Mouse (Mus musculus) macrophage (primary cell): Measurements from ENCODE around the gene Cdc14a. TPM values are rescaled to one million over a fixed set of nuclear protein-coding genes. Genes with fewer than 3 reads are reported as not detected.
"Not testable (repeated sequence)": the region's sequence is repeated elsewhere in the genome, so short reads cannot be mapped to it uniquely, and the experiment has no call there.

ENCODE experiments used
- H3K27ac ChIP-seq: fragments of 350-480 bp; formaldehyde crosslinking; 2 replicates; pipeline ENCODE4 v1.9.0; 2021
- H3K36me3 ChIP-seq: fragments of 350-480 bp; formaldehyde crosslinking; 2 replicates; pipeline ENCODE4 v1.9.0; 2021; ENCODE audit errors: inconsistent target
- H3K4me3 ChIP-seq: fragments of 350-480 bp; formaldehyde crosslinking; 2 replicates; pipeline ENCODE4 v1.9.0; 2021; ENCODE audit errors: inconsistent target
- H3K79me2 ChIP-seq: fragments of 350-480 bp; formaldehyde crosslinking; 2 replicates; pipeline ENCODE4 v1.9.0; 2021; ENCODE audit errors: inconsistent target
- WGBS: methylation state at CpG from one replicate; pipeline ENCODE4 v1.1.7; 2026; ENCODE audit warnings: inconsistent platforms; ENCODE audit not compliant: missing documents; 5-methylcytosine and 5-hydroxymethylcytosine counted together
- polyA plus RNA-seq: library from polyadenylated mRNA; stranded (reverse); fragments of 250-400 nt; gene quantifications from 3 replicates; pipeline ENCODE4 v1.2.4, GENCODE M21; 2018; ENCODE audit warnings: inconsistent platforms

Cdc14a gene
- polyA plus RNA-seq, 1 experiment from 2014 or later, result 2.0 TPM

DNA sequence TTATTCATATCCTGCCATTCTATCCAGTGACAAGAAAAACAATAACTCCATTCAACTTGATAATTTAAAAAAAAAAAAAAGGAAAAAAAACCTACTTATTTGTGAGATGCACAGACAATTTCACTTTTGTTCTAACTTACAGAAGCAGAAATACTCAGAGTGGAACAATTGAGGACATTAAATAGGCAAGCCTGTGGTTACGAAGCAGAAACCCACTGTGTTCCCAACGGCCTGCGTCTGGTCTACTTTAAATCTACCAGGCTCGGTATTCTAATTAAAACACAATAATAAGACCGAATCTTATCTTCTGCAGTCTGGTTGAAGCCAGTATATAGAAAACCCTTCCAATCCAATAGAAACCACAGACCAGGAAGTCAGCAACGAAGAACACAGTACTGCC lies 50.6 kb downstream of the Cdc14a start:
- 84% methylated on average over 6 of the region's 6 CpGs for WGBS
- H3K79me2 ChIP-seq, result no peaks in the 10 kb centered on the region
- no peaks in the 10 kb centered on the region for H3K36me3 ChIP-seq
- no peak overlapping the region for H3K27ac ChIP-seq
- no peak overlapping the region for H3K4me3 ChIP-seq

DNA sequence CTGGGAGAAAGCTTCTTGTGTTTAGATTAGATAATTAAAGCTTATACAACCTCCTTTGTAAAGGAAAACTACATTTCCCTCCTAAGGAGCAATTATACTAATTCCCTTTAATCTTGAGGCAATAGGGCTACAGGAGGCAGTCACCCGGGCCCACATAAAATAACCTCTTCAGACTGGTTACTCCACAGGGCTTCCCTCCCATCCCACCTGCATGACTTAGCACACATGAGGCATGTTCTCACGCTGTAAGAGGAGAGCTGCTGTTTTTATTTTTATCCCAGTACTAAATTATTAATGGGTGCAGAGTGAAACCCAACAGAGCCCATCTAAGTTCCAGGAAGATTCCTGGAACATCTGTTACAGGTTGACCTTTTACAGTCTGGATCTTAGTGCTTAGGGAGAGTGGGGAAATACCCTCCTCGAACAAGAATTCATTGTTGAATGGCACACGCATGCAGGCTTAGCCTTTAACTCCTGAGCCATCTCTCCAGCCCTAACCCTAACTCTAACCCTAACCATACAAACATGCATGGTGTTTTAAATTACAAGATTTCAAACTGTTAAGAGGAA lies 54.9 kb downstream of the Cdc14a start:
- no peaks in the 10 kb centered on the region for H3K36me3 ChIP-seq
- no peak overlapping the region for H3K27ac ChIP-seq
- no peaks in the 10 kb centered on the region for H3K79me2 ChIP-seq
- H3K4me3 ChIP-seq, result no peak overlapping the region
- WGBS, result 80% methylated on average over 4 of the region's 4 CpGs

DNA sequence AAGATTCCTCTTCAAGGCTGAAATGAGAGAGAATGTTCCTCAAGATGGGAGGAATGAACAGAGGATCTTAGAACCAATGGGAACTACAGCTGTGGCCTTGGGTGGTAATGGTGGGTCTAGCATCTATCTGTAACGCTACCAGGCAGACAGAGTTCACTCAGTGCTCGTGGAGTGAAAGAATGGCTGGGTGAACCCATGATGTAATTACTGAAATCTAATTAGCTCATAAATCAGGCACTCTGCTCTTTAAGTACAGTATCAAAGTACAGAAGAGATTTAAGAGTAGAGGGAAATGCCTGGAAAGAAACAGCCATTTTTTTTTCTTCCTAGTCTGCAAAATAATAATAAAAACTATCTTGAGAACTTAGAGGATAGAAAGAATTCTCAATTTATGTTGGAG lies 57.7 kb downstream of the Cdc14a start:
- H3K79me2 ChIP-seq, result no peaks in the 10 kb centered on the region
- no peak overlapping the region for H3K4me3 ChIP-seq
- WGBS, result 92% methylated on average over 2 of the region's 2 CpGs
- no peak overlapping the region for H3K27ac ChIP-seq
- no peaks in the 10 kb centered on the region for H3K36me3 ChIP-seq

GRCm38 (mm10) chr3:116361906-116362305 lies 61.9 kb downstream of the Cdc14a start:
- Histone ChIP-seq H3K27ac (no peak overlapping the region), H3K36me3 (no peaks in the 10 kb centered on the region), H3K79me2 (no peaks in the 10 kb centered on the region), H3K4me3 (no peak overlapping the region)
- WGBS, result 91% methylated on average over 7 of the region's 7 CpGs

- no peaks in the 10 kb centered on the region for H3K79me2 ChIP-seq
- H3K27ac ChIP-seq, result no peak overlapping the region
- H3K4me3 ChIP-seq, result no peak overlapping the region
- H3K36me3 ChIP-seq, result no peaks in the 10 kb centered on the region
- WGBS, result 98% methylated on average over 5 of the region's 5 CpGs
These were observed 62.7 kb downstream of the Cdc14a start for GRCm38 (mm10) chr3:116361101-116361500.

DNA sequence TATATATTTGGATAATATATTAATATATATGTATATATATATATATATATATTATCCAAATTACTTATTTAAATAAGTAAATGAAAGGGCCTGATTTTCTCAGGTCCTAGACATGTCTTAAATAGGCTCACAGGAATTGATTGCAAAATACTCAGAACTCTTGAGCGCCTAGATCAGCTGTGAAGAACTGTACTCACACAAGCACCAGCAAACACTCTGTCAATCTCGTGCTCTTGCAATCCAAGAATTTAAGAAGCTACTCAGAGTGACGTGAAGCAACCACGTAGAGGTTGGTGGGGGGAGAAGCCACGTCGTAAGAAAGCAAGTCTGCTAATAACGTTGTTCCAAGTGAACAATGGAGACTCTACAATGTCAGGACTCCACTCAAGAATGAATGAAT lies 66.0 kb downstream of the Cdc14a start:
- H3K79me2 ChIP-seq, result no peaks in the 10 kb centered on the region
- 72% methylated on average over 7 of the region's 7 CpGs for WGBS
- H3K4me3 ChIP-seq, result no peak overlapping the region
- H3K36me3 ChIP-seq, result no peaks in the 10 kb centered on the region
- H3K27ac ChIP-seq, result no peak overlapping the region

DNA sequence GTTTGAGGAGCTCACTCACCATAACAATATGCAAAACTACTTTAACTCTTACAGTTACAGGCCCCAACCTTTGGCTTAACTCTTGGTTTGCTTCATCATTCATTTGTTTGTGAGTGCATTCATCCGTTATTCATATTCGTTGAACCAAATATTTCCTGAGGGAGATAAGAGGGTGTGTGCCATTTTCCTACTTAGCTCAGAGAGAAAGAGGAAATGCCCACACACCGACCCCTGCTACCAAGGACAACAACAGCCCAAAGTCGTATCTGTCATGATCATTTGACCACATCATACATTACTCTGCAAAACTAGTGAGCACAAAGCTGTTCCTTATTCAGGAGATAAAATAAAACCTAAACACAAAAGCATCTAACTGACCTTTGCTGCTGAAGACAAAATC lies 66.7 kb downstream of the Cdc14a start:
- Histone ChIP-seq H3K36me3 (no peaks in the 10 kb centered on the region), H3K79me2 (no peaks in the 10 kb centered on the region), H3K4me3 (no peak overlapping the region), H3K27ac (no peak overlapping the region)
- WGBS, result 42% methylated on average over 4 of the region's 4 CpGs

- Histone ChIP-seq H3K36me3 (no peaks in the 10 kb centered on the region), H3K4me3 (no peak overlapping the region), H3K79me2 (no peaks in the 10 kb centered on the region), H3K27ac (no peak overlapping the region)
- 93% methylated on average over 15 of the region's 15 CpGs for WGBS
These were observed 68.6 kb downstream of the Cdc14a start for GRCm38 (mm10) chr3:116355026-116355788.

- WGBS, result 96% methylated on average over 6 of the region's 6 CpGs
- Histone ChIP-seq H3K79me2 (no peaks in the 10 kb centered on the region), H3K4me3 (no peak overlapping the region), H3K27ac (no peak overlapping the region), H3K36me3 (no peaks in the 10 kb centered on the region)
These were observed 71.3 kb downstream of the Cdc14a start for GRCm38 (mm10) chr3:116352486-116352885.

DNA sequence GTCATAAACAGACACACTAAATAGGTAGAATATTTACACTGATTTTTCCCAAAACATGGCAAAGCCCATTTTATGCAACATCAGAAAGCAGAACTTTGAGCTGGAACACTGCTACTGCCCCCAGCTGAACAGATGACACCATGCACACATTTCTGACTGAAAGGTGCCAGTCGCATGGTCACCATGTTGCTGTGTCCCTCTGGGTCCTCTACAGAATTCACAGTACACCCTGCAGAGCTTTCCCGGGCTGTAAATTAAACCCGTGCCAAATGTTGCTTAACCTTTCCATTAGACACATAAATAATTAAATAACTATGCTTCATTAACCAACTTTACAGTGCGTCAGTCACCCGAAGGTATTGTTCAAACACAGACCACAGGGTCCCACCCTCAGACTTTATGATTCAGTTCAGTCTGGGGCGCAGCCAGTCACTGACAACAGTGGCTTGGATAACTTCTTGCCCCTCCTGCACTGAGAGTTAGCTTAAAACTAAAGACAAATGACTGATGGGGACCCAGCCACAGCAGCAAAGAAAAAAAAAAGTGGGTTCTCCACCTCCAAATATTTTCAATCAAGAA lies 73.4 kb downstream of the Cdc14a start:
- H3K36me3 ChIP-seq, result no peaks in the 10 kb centered on the region
- no peaks in the 10 kb centered on the region for H3K79me2 ChIP-seq
- H3K27ac ChIP-seq, result no peak overlapping the region
- no peak overlapping the region for H3K4me3 ChIP-seq
- WGBS, result 98% methylated on average over 5 of the region's 6 CpGs

GRCm38 (mm10) chr3:116347571-116347970 lies 76.3 kb downstream of the Cdc14a start:
- H3K4me3 ChIP-seq, H3K36me3 ChIP-seq, H3K79me2 ChIP-seq, H3K27ac ChIP-seq: not testable (repeated sequence)
- 98% methylated on average over 28 of the region's 29 CpGs for WGBS

- Histone ChIP-seq H3K27ac (no peak overlapping the region), H3K79me2 (no peaks in the 10 kb centered on the region), H3K4me3 (no peak overlapping the region), H3K36me3 (no peaks in the 10 kb centered on the region)
- 95% methylated on average over 11 of the region's 11 CpGs for WGBS
These were observed 78.6 kb downstream of the Cdc14a start for GRCm38 (mm10) chr3:116345245-116345644.

GRCm38 (mm10) chr3:116342251-116342650 lies 81.6 kb downstream of the Cdc14a start:
- 94% methylated on average over 5 of the region's 5 CpGs for WGBS
- no peak overlapping the region for H3K4me3 ChIP-seq
- H3K79me2 ChIP-seq, result no peaks in the 10 kb centered on the region
- H3K27ac ChIP-seq, result no peak overlapping the region
- H3K36me3 ChIP-seq, result no peaks in the 10 kb centered on the region

GRCm38 (mm10) chr3:116340950-116341624 lies 82.7 kb downstream of the Cdc14a start:
- Histone ChIP-seq H3K36me3 (no peaks in the 10 kb centered on the region), H3K27ac (no peak overlapping the region), H3K4me3 (no peak overlapping the region), H3K79me2 (no peaks in the 10 kb centered on the region)
- 52% methylated on average over 19 of the region's 19 CpGs for WGBS

GRCm38 (mm10) chr3:116340281-116340680 lies 83.6 kb downstream of the Cdc14a start:
- 95% methylated on average over 8 of the region's 8 CpGs for WGBS
- H3K27ac ChIP-seq, result no peak overlapping the region
- no peaks in the 10 kb centered on the region for H3K79me2 ChIP-seq
- H3K4me3 ChIP-seq, result no peak overlapping the region
- no peaks in the 10 kb centered on the region for H3K36me3 ChIP-seq
